Mouse (Mus musculus): ENCODE results near the gene Perp.

GRCm38 (mm10) chr10:18860831-18861230, 16.0 kb downstream of the Perp start:
- TF ChIP-seq EP300 (IDR thresholded peaks at IDR 0.05; ENCODE audit: low read depth) = no peak
- no peak for TF ChIP-seq CTCF (IDR thresholded peaks at IDR 0.05; ENCODE audit: low read depth)
